Mouse (Mus musculus) cortical plate, adult 2 months (tissue): ENCODE data around the gene Fkbp8. TPM values are rescaled to one million over a fixed set of nuclear protein-coding genes. Genes with fewer than 3 reads are reported as not detected.

Source experiments
- H3K27ac ChIP-seq: fragments of 200-500 bp; 2 replicates; pipeline ENCODE4 v1.5.1; 2012; ENCODE audit warnings: low read length, control low read depth, inconsistent platforms; ENCODE audit not compliant: insufficient read depth
- H3K4me1 ChIP-seq: fragments of 200-500 bp; 2 replicates; pipeline ENCODE4 v1.6.1; 2011; ENCODE audit warnings: low read length; ENCODE audit not compliant: control insufficient read depth, insufficient read depth
- H3K4me3 ChIP-seq: fragments of 200-500 bp; 2 replicates; pipeline ENCODE4 v1.5.1; 2011; ENCODE audit warnings: mild to moderate bottlenecking, low read length, control low read depth; ENCODE audit not compliant: insufficient read depth
- CTCF ChIP-seq: fragments of 200-500 bp; IDR thresholded peaks from 2 replicates; pipeline ENCODE4 v1.5.1; 2011; ENCODE audit warnings: mild to moderate bottlenecking, control low read depth, low read length; ENCODE audit not compliant: insufficient read depth; ENCODE audit errors: extremely low read depth
- POLR2A ChIP-seq: fragments of 200-500 bp; IDR thresholded peaks from 2 replicates; pipeline ENCODE4 v1.6.1; 2011; ENCODE audit warnings: mild to moderate bottlenecking, low read length, control low read depth; ENCODE audit not compliant: insufficient read depth; ENCODE audit errors: extremely low read depth
- polyA plus RNA-seq: library from polyadenylated mRNA; depleted of rRNA; stranded (reverse); fragments of >200 nt; gene quantifications from 2 replicates; pipeline ENCODE4 v1.2.3, GENCODE M21; 2012

Fkbp8 gene
- polyA plus RNA-seq, 1 experiment, result 592 TPM

DNA sequence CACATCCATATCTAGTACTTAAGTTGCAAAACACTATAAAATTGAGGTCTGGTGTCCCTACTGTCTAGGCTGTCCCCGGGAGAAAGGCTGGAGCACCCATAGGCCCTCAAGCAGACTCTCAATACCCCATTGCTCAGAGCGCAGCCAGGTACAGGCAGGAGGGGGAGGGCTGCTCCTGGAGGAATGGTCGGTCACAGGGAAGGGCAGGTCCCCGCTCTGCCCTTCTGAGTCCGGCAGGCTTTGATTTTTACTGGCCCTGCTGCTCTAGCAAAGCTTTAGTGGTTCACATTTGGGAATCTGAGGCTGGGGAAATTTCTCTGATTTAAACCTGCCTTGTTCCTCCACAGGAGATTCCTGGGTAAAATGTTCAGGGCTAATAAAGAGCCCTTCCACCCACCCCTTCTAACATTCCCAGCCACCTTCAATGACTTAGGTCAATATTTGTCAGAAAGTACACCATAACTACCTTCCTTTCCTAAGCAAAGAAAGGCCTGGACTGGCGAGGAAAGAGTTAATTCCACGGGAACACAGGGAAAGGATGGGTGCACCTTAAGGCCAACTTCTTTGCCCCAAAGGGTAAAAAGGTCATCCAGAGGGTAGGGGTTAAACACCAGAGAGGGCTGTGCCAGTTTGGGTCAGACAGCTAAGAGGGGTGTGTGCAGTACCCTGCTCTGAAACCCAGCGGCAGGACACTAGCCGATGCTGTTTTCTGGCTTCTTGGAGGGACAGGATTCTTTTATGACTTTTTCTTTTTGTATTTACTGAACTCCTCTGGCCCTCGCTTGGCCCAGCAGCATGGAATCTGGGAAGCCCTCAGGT lies 37.3 kb upstream of the Fkbp8 start:
- no peak for TF ChIP-seq POLR2A
- no peak for TF ChIP-seq CTCF
- no peak overlapping the region for H3K4me3 ChIP-seq
- H3K27ac ChIP-seq, result no peak overlapping the region
- H3K4me1 ChIP-seq, result peaks cover 2% of the 10 kb centered on the region

GRCm38 (mm10) chr8:70490880-70491495 lies 36.5 kb upstream of the Fkbp8 start:
- H3K27ac ChIP-seq, result no peak overlapping the region
- H3K4me1 ChIP-seq, result peaks cover 1% of the 10 kb centered on the region; the same call in 1 of the 2 replicates
- H3K4me3 ChIP-seq, result no peak overlapping the region
- TF ChIP-seq POLR2A, result no peak
- no peak for TF ChIP-seq CTCF

- Histone ChIP-seq H3K27ac (no peak within 1 kb of the TSS), H3K4me1 (no peaks in the 10 kb centered on the region), H3K4me3 (no peak within 1 kb of the TSS)
- TF ChIP-seq CTCF (no peak), POLR2A (no peak)
Observed at GRCm38 (mm10) chr8:70492664-70493640, 34.6 kb upstream of the Fkbp8 start, which contains the start of gene Crlf1. Gene Crlf1 (plus strand): TSS chr8:70493158.

DNA sequence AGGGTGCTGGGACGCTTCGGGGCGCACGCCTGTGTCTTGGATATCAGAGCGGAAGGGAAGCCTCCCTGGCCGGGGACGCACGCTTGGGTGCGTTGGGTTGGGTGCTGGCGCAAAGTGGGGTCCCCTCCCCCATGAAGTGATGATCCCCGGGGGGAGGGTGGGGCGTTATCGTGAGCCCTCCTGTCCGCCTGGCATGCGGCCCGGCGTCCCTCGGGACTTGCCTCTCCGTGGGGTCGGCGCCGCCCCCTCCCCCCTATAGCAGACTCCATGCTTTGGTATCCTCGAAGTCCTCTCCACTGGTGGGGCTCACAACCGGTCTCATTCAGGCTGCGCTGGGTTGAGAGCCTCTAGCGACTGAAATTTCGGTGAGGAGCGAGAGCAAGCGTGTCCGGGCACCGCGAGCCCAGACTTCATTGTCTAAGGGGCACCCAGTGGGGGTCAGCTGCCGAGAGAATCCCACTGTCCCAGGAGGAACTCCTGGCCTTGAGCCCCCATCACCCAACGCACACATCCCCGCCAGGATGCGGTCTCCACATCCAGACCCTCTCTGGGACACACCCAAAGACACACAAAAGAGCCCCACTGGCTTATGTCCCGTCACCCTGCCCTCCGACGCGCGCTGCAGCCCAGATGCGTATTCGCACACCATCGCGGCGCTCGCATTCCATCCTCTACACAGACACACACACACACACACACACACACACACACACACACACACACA lies 33.7 kb upstream of the Fkbp8 start:
- no peaks in the 10 kb centered on the region for H3K4me1 ChIP-seq
- no peak overlapping the region for H3K4me3 ChIP-seq
- TF ChIP-seq CTCF (no peak), POLR2A (no peak)

DNA sequence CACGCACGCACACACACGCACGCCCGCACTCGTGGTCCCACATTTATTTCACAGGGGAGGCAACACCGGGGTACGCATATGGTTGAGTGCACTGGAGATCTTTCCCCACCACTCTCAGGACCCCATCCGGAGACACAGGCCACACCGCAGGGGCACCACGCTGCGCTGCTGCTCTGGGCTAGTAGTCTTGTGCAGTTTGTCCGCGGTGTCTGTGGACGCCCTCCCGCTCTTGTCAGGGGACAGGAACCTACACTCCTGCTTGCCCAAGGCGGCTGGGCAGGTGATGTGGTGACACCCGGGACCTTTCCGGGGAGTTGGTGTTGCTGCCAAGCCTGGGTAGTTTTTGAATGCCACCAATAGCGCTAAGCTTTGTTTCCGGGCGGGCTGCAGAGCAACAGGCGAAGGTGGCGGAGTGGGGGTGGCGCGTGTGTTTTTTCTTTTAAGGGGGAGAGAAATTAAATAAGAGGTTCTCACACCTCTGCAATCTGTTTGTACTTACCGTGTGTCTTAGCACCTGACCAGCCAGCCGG lies 33.0 kb upstream of the Fkbp8 start:
- TF ChIP-seq POLR2A (no peak), CTCF (no peak)
- no peaks in the 10 kb centered on the region for H3K4me1 ChIP-seq
- no peak overlapping the region for H3K4me3 ChIP-seq
- no peak overlapping the region for H3K27ac ChIP-seq

More for the DNA sequence above, 33.7 kb upstream of the Fkbp8 start:
- H3K27ac ChIP-seq, result no peak overlapping the region

GRCm38 (mm10) chr8:70495001-70495770 lies 32.3 kb upstream of the Fkbp8 start:
- Histone ChIP-seq H3K4me3 (no peak overlapping the region), H3K27ac (no peak overlapping the region), H3K4me1 (no peaks in the 10 kb centered on the region)
- TF ChIP-seq CTCF, result no peak
- no peak for TF ChIP-seq POLR2A

GRCm38 (mm10) chr8:70495771-70496062 lies 31.8 kb upstream of the Fkbp8 start:
- H3K27ac ChIP-seq, result no peak overlapping the region
- no peak for TF ChIP-seq POLR2A
- TF ChIP-seq CTCF, result no peak
- no peaks in the 10 kb centered on the region for H3K4me1 ChIP-seq
- H3K4me3 ChIP-seq, result no peak overlapping the region

GRCm38 (mm10) chr8:70500386-70501301 lies 26.9 kb upstream of the Fkbp8 start:
- Histone ChIP-seq H3K4me1 (no peaks in the 10 kb centered on the region; the same call in 1 of the 2 replicates), H3K27ac (no peak overlapping the region), H3K4me3 (no peak overlapping the region)
- TF ChIP-seq POLR2A, result no peak
- TF ChIP-seq CTCF, result no peak
